ENCODE assay signal across 12 mouse cellular contexts in genomic region chr7:134014733-134015132, GRCm38 (mm10).
A peak's percentile ranks its signal among the peaks of the same experiment; 100 is the strongest.
DNase-seq lines count a peak whose midpoint lies in the region; ATAC-seq lines count a peak whose summit lies in the region.
"Had no signal": no experiment of that assay in that cellular context is flagged by ENCODE, and none has a peak within 500 bp of the region (broad histone marks: within the 10 kb centered on the region; RNA-seq: fewer than 3 reads in every experiment).

No protein-coding gene starts in this region.

- no peak overlapping the region for H3K4me3 ChIP-seq in hindbrain, embryonic 13.5 days
- H3K4me3 ChIP-seq in hindbrain, embryonic 12.5 days = no peak overlapping the region
- H3K4me3 ChIP-seq in midbrain, embryonic 12.5 days = no peak overlapping the region
- no peak overlapping the region for H3K4me3 ChIP-seq in midbrain, embryonic 13.5 days (replicated peaks)
- H3K4me3 ChIP-seq in embryonic facial prominence, embryonic 14.5 days (ENCODE audit: low read depth, low read length) = no peak overlapping the region
- no peak overlapping the region for H3K4me3 ChIP-seq in hindbrain, embryonic 16.5 days (ENCODE audit: low read length)
- no peak overlapping the region for H3K4me3 ChIP-seq in kidney, embryonic 15.5 days (replicated peaks)

- ATAC-seq in hindbrain, embryonic 13.5 days (ENCODE audit: low FRiP score) = peak; percentile 28; the same call in 1 of the 2 replicates
- ATAC-seq in hindbrain, embryonic 12.5 days (ENCODE audit: low FRiP score) = no peak
- ATAC-seq in midbrain, embryonic 12.5 days (ENCODE audit: low FRiP score, low read depth) = peak; percentile 27; the same call in 1 of the 2 replicates
- ATAC-seq in midbrain, embryonic 13.5 days = no peak
- ATAC-seq in embryonic facial prominence, embryonic 14.5 days (ENCODE audit: low read depth) = peak; percentile 64; the same call in 1 of the 2 replicates
- peak; percentile 54 for ATAC-seq in hindbrain, embryonic 16.5 days
- ATAC-seq in kidney, embryonic 15.5 days (replicated peaks; ENCODE audit: low FRiP score) = no peak

- 15% methylated on average over 7 of the region's 7 CpGs for WGBS in hindbrain, embryonic 13.5 days
- 22% methylated on average over 7 of the region's 7 CpGs for WGBS in hindbrain, embryonic 12.5 days
- WGBS in midbrain, embryonic 12.5 days = 29% methylated on average over 7 of the region's 7 CpGs
- WGBS in midbrain, embryonic 13.5 days = 17% methylated on average over 7 of the region's 7 CpGs
- 35% methylated on average over 7 of the region's 7 CpGs for WGBS in embryonic facial prominence, embryonic 14.5 days
- WGBS in hindbrain, embryonic 16.5 days = 24% methylated on average over 7 of the region's 7 CpGs
- 62% methylated on average over 7 of the region's 7 CpGs for WGBS in kidney, embryonic 15.5 days

- H3K36me3 ChIP-seq in hindbrain, embryonic 13.5 days = no peaks in the 10 kb centered on the region
- H3K36me3 ChIP-seq in hindbrain, embryonic 12.5 days = no peaks in the 10 kb centered on the region
- H3K36me3 ChIP-seq in midbrain, embryonic 12.5 days = no peaks in the 10 kb centered on the region
- H3K36me3 ChIP-seq in midbrain, embryonic 13.5 days = no peaks in the 10 kb centered on the region
- no peaks in the 10 kb centered on the region for H3K36me3 ChIP-seq in embryonic facial prominence, embryonic 14.5 days (ENCODE audit: control insufficient read depth, insufficient read depth, low read length)
- no peaks in the 10 kb centered on the region for H3K36me3 ChIP-seq in hindbrain, embryonic 16.5 days (ENCODE audit: control insufficient read depth, insufficient read depth, low read length)
- no peaks in the 10 kb centered on the region for H3K36me3 ChIP-seq in kidney, embryonic 15.5 days

- 0 out of 2 replicates have a peak overlapping the region, but pooled peaks have one; percentile 52 for H3K27ac ChIP-seq in hindbrain, embryonic 13.5 days
- no peak overlapping the region for H3K27ac ChIP-seq in hindbrain, embryonic 12.5 days
- H3K27ac ChIP-seq in midbrain, embryonic 12.5 days (replicated peaks) = no peak overlapping the region
- H3K27ac ChIP-seq in midbrain, embryonic 13.5 days = no peak overlapping the region
- peak overlapping the region; percentile 44; the same call in 1 of the 2 replicates for H3K27ac ChIP-seq in embryonic facial prominence, embryonic 14.5 days (replicated peaks; ENCODE audit: low read depth, low read length)
- H3K27ac ChIP-seq in hindbrain, embryonic 16.5 days (ENCODE audit: low read depth, low read length) = no peak overlapping the region
- no peak overlapping the region for H3K27ac ChIP-seq in kidney, embryonic 15.5 days

- no peaks in the 10 kb centered on the region for H3K27me3 ChIP-seq in hindbrain, embryonic 13.5 days
- no peaks in the 10 kb centered on the region for H3K27me3 ChIP-seq in hindbrain, embryonic 12.5 days
- no peaks in the 10 kb centered on the region for H3K27me3 ChIP-seq in midbrain, embryonic 12.5 days
- H3K27me3 ChIP-seq in midbrain, embryonic 13.5 days = no peaks in the 10 kb centered on the region
- no peaks in the 10 kb centered on the region for H3K27me3 ChIP-seq in embryonic facial prominence, embryonic 14.5 days (replicated peaks; ENCODE audit: control insufficient read depth, insufficient read depth, low read length)
- H3K27me3 ChIP-seq in hindbrain, embryonic 16.5 days (replicated peaks; ENCODE audit: control insufficient read depth, insufficient read depth, low read length) = no peaks in the 10 kb centered on the region
- no peaks in the 10 kb centered on the region for H3K27me3 ChIP-seq in kidney, embryonic 15.5 days

- DNase-seq in embryonic facial prominence, embryonic 14.5 days (ENCODE audit: low spot score) = peak; percentile 50
- DNase-seq in left cerebral cortex, adult 11 months (ENCODE audit: low spot score) = no peak
- DNase-seq: cerebellum, adult 11 months; heart, adult 11 months; kidney, adult 2 months; lung, postnatal 4 days had no signal

- H3K9ac ChIP-seq in hindbrain, embryonic 13.5 days = no peak overlapping the region
- no peak overlapping the region for H3K9ac ChIP-seq in hindbrain, embryonic 12.5 days
- no peak overlapping the region for H3K9ac ChIP-seq in midbrain, embryonic 12.5 days (replicated peaks)
- no peak overlapping the region for H3K9ac ChIP-seq in midbrain, embryonic 13.5 days (replicated peaks)
- 0 out of 2 replicates have a peak overlapping the region, but pooled peaks have one; percentile 34 for H3K9ac ChIP-seq in embryonic facial prominence, embryonic 14.5 days (ENCODE audit: low read depth, low read length)
- H3K9ac ChIP-seq in hindbrain, embryonic 16.5 days (ENCODE audit: low read depth, low read length) = no peak overlapping the region
- no peak overlapping the region for H3K9ac ChIP-seq in kidney, embryonic 15.5 days

- peaks cover 7% of the 10 kb centered on the region; the same call in 1 of the 2 replicates for H3K4me1 ChIP-seq in hindbrain, embryonic 13.5 days (replicated peaks)
- peaks cover 5% of the 10 kb centered on the region for H3K4me1 ChIP-seq in hindbrain, embryonic 12.5 days
- H3K4me1 ChIP-seq in midbrain, embryonic 12.5 days = 0 out of 2 replicates have a peak, but pooled peaks cover 4% of the 10 kb centered on the region
- H3K4me1 ChIP-seq in midbrain, embryonic 13.5 days (replicated peaks) = peaks cover 5% of the 10 kb centered on the region
- H3K4me1 ChIP-seq in embryonic facial prominence, embryonic 14.5 days (ENCODE audit: control insufficient read depth, insufficient read depth, low read length) = peaks cover 11% of the 10 kb centered on the region
- H3K4me1 ChIP-seq in hindbrain, embryonic 16.5 days (ENCODE audit: control insufficient read depth, insufficient read depth, low read depth, low read length) = peaks cover 4% of the 10 kb centered on the region
- H3K4me1 ChIP-seq in kidney, embryonic 15.5 days = no peaks in the 10 kb centered on the region

- no peaks in the 10 kb centered on the region for H3K9me3 ChIP-seq in hindbrain, embryonic 13.5 days
- H3K9me3 ChIP-seq in hindbrain, embryonic 12.5 days (replicated peaks) = no peaks in the 10 kb centered on the region
- H3K9me3 ChIP-seq in midbrain, embryonic 12.5 days = no peaks in the 10 kb centered on the region
- H3K9me3 ChIP-seq in midbrain, embryonic 13.5 days = no peaks in the 10 kb centered on the region
- H3K9me3 ChIP-seq in embryonic facial prominence, embryonic 14.5 days (ENCODE audit: control insufficient read depth, low read length) = no peaks in the 10 kb centered on the region
- H3K9me3 ChIP-seq in hindbrain, embryonic 16.5 days (ENCODE audit: control insufficient read depth, low read length) = no peaks in the 10 kb centered on the region
- no peaks in the 10 kb centered on the region for H3K9me3 ChIP-seq in kidney, embryonic 15.5 days (replicated peaks)

- no peak overlapping the region for H3K4me2 ChIP-seq in hindbrain, embryonic 13.5 days
- H3K4me2 ChIP-seq in hindbrain, embryonic 12.5 days (replicated peaks) = no peak overlapping the region
- H3K4me2 ChIP-seq in midbrain, embryonic 12.5 days (replicated peaks) = no peak overlapping the region
- H3K4me2 ChIP-seq in midbrain, embryonic 13.5 days (replicated peaks) = no peak overlapping the region
- no peak overlapping the region for H3K4me2 ChIP-seq in embryonic facial prominence, embryonic 14.5 days (ENCODE audit: low read depth, low read length)
- H3K4me2 ChIP-seq in hindbrain, embryonic 16.5 days (ENCODE audit: low read length) = no peak overlapping the region
- H3K4me2 ChIP-seq in kidney, embryonic 15.5 days = no peak overlapping the region

Comparison
In these comparisons a context has a peak if more than half of its experiments do, and no peak if none do; other contexts are left out.
1. ATAC-seq: peak in hindbrain, embryonic 13.5 days (single experiment), midbrain, embryonic 12.5 days (single experiment), embryonic facial prominence, embryonic 14.5 days (single experiment) and hindbrain, embryonic 16.5 days (single experiment); none in hindbrain, embryonic 12.5 days (single experiment), midbrain, embryonic 13.5 days (single experiment) and kidney, embryonic 15.5 days (single experiment).
2. H3K27ac ChIP-seq: peak in hindbrain, embryonic 13.5 days (single experiment) and embryonic facial prominence, embryonic 14.5 days (single experiment); none in hindbrain, embryonic 12.5 days (single experiment), midbrain, embryonic 12.5 days (single experiment), midbrain, embryonic 13.5 days (single experiment), hindbrain, embryonic 16.5 days (single experiment) and kidney, embryonic 15.5 days (single experiment).